Mouse (Mus musculus): ENCODE data around the gene Nmb.

- TF ChIP-seq CTCF (IDR thresholded peaks at IDR 0.05) (no peak), POLR2A (IDR thresholded peaks at IDR 0.05; ENCODE audit: insufficient read depth, low read depth, low read length) (no peak), EP300 (IDR thresholded peaks at IDR 0.05; ENCODE audit: insufficient read depth, low read depth, low read length) (no peak)
Measured at GRCm38 (mm10) chr7:80893086-80893752, 11.7 kb downstream of the Nmb start.

All from heart, adult 2 months (tissue).